Mouse (Mus musculus) embryonic fibroblast, embryonic 13.5 days (primary cell): Measurements from ENCODE around the gene Wfdc6b. TPM values are rescaled to one million over a fixed set of nuclear protein-coding genes. Genes with fewer than 3 reads are reported as not detected.

Experiments used
- H3K27ac ChIP-seq: 2 replicates; pipeline ENCODE4 v1.5.1; 2012; ENCODE audit warnings: low read length, control low read depth, inconsistent platforms; ENCODE audit not compliant: insufficient read depth
- H3K4me1 ChIP-seq: 2 replicates; pipeline ENCODE4 v1.6.1; 2011; ENCODE audit warnings: low read length; ENCODE audit not compliant: control insufficient read depth, insufficient read depth
- H3K4me3 ChIP-seq: 2 replicates; pipeline ENCODE4 v1.5.1; 2011; ENCODE audit warnings: mild to moderate bottlenecking, control low read depth, low read length; ENCODE audit not compliant: insufficient read depth
- CTCF ChIP-seq: IDR thresholded peaks from 2 replicates; pipeline ENCODE4 v1.5.1; 2011; ENCODE audit warnings: mild to moderate bottlenecking, control low read depth, low read length, moderate library complexity, borderline replicate concordance; ENCODE audit not compliant: insufficient read depth
- POLR2A ChIP-seq: IDR thresholded peaks from 2 replicates; pipeline ENCODE4 v1.6.1; 2011; ENCODE audit warnings: low read depth, mild to moderate bottlenecking, control low read depth, low read length, moderate library complexity
- polyA plus RNA-seq: library from polyadenylated mRNA; stranded (reverse); fragments of >200 nt; gene quantifications from 2 replicates; pipeline ENCODE4 v1.2.4, GENCODE M21; 2011; ENCODE audit warnings: low read depth; ENCODE audit not compliant: missing spikeins, insufficient read length

Wfdc6b gene
- polyA plus RNA-seq, 1 experiment: not detected

DNA sequence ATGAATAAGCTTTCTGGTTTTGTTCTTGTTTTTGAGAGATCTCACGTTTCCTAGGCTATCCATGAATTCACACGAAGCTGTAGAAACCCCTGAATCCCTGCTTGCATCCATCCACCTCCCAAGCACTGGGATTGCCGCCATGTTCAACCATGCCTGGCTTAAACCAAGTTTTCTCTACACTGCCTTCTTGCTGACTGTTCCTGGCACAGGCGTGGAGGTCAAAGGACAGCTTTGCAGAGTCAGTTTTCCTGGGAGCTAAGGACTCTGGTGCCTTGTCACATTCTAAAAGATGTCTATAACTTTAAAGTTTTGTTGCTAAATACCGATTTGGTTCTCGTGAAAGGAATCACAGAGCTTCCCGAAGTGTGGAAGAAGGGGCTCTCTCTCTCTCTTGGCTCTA lies 51.5 kb downstream of the Wfdc6b start:
- Histone ChIP-seq H3K4me3 (no peak overlapping the region), H3K27ac (no peak overlapping the region), H3K4me1 (no peaks in the 10 kb centered on the region)
- TF ChIP-seq POLR2A (no peak), CTCF (no peak)

Other genes starting within 250 kb of the Wfdc6b start
- 0.90 TPM in 1 of 2 replicates, not detected in the other for gene Slpi, start 224.4 kb upstream of the Wfdc6b start, polyA plus RNA-seq
- not detected in 2 replicates for gene Rbpjl, start 210.4 kb upstream of the Wfdc6b start, polyA plus RNA-seq
- gene Matn4, start 208.4 kb upstream of the Wfdc6b start, polyA plus RNA-seq: 0.18 and 3.1 TPM in 2 replicates
- 242 and 248 TPM in 2 replicates for gene Sdc4, start 169.6 kb upstream of the Wfdc6b start, polyA plus RNA-seq
- gene Sys1, start 156.6 kb upstream of the Wfdc6b start, polyA plus RNA-seq: 23.1 and 23.6 TPM in 2 replicates
- gene Gm20458, start 152.6 kb upstream of the Wfdc6b start, polyA plus RNA-seq: 4.1 and 5.8 TPM in 2 replicates
- gene Trp53tg5, start 139.8 kb upstream of the Wfdc6b start, polyA plus RNA-seq: not detected in 2 replicates
- gene Dbndd2, start 127.4 kb upstream of the Wfdc6b start, polyA plus RNA-seq: 13.8 and 19.0 TPM in 2 replicates
- gene Pigt, start 116.0 kb upstream of the Wfdc6b start, polyA plus RNA-seq: 59.6 and 66.3 TPM in 2 replicates
- not detected in 2 replicates for gene Wfdc2, start 51.1 kb upstream of the Wfdc6b start, polyA plus RNA-seq
- not detected in 2 replicates for gene Spint3, start 40.1 kb upstream of the Wfdc6b start, polyA plus RNA-seq
- gene Wfdc6a, start 28.1 kb upstream of the Wfdc6b start, polyA plus RNA-seq: not detected in 2 replicates
- not detected in 2 replicates for gene Eppin, start 19.9 kb upstream of the Wfdc6b start, polyA plus RNA-seq
- gene Wfdc8, start 104 bp downstream of the Wfdc6b start, polyA plus RNA-seq: not detected in 2 replicates
- gene Wfdc16, start 25.3 kb downstream of the Wfdc6b start, polyA plus RNA-seq: not detected in 2 replicates
- gene Wfdc10, start 42.5 kb downstream of the Wfdc6b start, polyA plus RNA-seq: not detected in 2 replicates
- not detected in 2 replicates for gene Wfdc9, start 43.1 kb downstream of the Wfdc6b start, polyA plus RNA-seq
- gene Wfdc11, start 60.6 kb downstream of the Wfdc6b start, polyA plus RNA-seq: not detected in 2 replicates
- gene Wfdc13, start 71.6 kb downstream of the Wfdc6b start, polyA plus RNA-seq: not detected in 2 replicates
- not detected in 2 replicates for gene Spint4, start 85.0 kb downstream of the Wfdc6b start, polyA plus RNA-seq
- not detected in 2 replicates for gene Spint5, start 101.8 kb downstream of the Wfdc6b start, polyA plus RNA-seq
- not detected in 2 replicates for gene Wfdc3, start 132.4 kb downstream of the Wfdc6b start, polyA plus RNA-seq
- gene Dnttip1, start 132.5 kb downstream of the Wfdc6b start, polyA plus RNA-seq: 28.7 and 30.8 TPM in 2 replicates
- gene Ube2c, start 156.4 kb downstream of the Wfdc6b start, polyA plus RNA-seq: 101 and 146 TPM in 2 replicates
- not detected in 2 replicates for gene Tnnc2, start 166.4 kb downstream of the Wfdc6b start, polyA plus RNA-seq
- gene Snx21, start 172.3 kb downstream of the Wfdc6b start, polyA plus RNA-seq: 14.4 and 18.2 TPM in 2 replicates
- gene Acot8, start 191.4 kb downstream of the Wfdc6b start, polyA plus RNA-seq: 12.1 and 13.5 TPM in 2 replicates
- 3.7 and 4.1 TPM in 2 replicates for gene Zswim3, start 191.6 kb downstream of the Wfdc6b start, polyA plus RNA-seq
- 10.1 and 12.5 TPM in 2 replicates for gene Zswim1, start 209.2 kb downstream of the Wfdc6b start, polyA plus RNA-seq
- gene Spata25, start 215.0 kb downstream of the Wfdc6b start, polyA plus RNA-seq: not detected in 2 replicates
- gene Ctsa, start 219.4 kb downstream of the Wfdc6b start, polyA plus RNA-seq: 250 and 288 TPM in 2 replicates
- 5.0 and 7.4 TPM in 2 replicates for gene Neurl2, start 219.9 kb downstream of the Wfdc6b start, polyA plus RNA-seq
- gene Pltp, start 244.2 kb downstream of the Wfdc6b start, polyA plus RNA-seq: 26.5 and 39.5 TPM in 2 replicates